Mouse (Mus musculus): ENCODE data around the gene Deup1. TPM values are rescaled to one million over a fixed set of nuclear protein-coding genes. Genes with fewer than 3 reads are reported as not detected.
A peak's percentile ranks its signal among the peaks of the same experiment; 100 is the strongest.

The Deup1 gene
- polyA plus RNA-seq, 1 experiment from 2014 or later = 2.3 TPM

DNA sequence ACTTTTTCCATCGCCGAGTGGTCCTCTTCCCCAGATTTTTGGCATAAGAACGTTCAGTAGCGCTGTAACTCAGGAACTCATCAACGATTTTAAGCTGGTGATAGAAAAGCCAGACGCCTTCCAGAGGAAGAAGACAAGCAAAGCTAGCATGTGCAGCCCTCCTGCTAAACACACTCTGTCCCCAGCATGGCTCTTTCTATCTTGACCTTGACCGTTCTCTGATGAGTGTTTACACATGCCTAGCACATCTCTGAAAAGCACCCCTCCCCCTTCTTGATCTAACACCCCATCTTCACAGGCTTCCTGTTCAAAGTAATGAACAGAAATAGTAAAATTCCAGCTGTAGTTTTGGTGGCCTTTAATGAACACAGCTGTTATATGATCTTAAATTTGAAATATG lies 99.4 kb downstream of the Deup1 start:
- H3K36me3 ChIP-seq = no peaks in the 10 kb centered on the region
- no peak overlapping the region for H3K27ac ChIP-seq (replicated peaks)
- H3K4me3 ChIP-seq = no peak overlapping the region
- H3K4me2 ChIP-seq = no peak overlapping the region
- 88% methylated on average over 7 of the region's 7 CpGs for WGBS
- H3K4me1 ChIP-seq (replicated peaks) = peaks cover 21% of the 10 kb centered on the region
- H3K9me3 ChIP-seq = no peaks in the 10 kb centered on the region
- ATAC-seq (ENCODE audit: low FRiP score, low read depth) = no peak
- no peaks in the 10 kb centered on the region for H3K27me3 ChIP-seq
- H3K9ac ChIP-seq = no peak overlapping the region

DNA sequence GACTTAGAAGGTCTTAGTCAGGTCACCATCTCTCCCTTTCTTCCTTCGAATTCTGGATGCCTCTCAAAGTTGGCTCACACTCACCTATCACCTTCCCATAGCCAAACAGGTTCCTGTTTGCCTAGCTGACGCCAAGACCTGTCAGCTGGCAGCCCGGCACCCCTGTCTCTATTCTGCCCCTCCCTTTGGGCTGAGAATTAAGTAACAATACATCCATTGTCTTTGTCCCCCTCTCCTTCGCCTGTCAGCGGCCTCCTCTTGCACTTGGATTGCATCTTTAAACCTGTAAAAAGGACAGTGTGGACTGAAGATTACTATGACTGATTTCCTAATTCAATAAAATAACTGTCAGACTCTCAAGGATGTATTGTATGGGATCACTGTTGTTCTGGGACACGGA lies 99.9 kb downstream of the Deup1 start:
- 58% methylated on average over 6 of the region's 6 CpGs for WGBS

DNA sequence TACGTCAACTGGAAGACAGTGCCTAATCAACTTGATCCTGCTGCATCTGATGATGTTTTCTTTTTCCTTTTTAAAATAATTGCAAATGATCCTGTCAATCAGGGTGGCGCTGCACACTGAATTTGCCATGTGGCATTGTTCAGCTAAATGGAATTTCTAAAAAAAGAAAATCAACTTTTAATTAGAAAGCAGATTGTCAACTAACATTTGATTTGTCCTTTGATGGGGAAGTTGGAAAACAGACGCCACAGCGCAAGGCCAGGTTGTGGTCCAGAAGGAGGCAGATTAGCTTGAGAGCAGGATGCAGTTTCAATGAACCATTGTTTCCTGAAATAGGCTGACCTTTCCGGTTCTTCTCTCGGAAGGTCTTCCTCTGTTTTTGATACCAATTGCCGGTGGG lies 101.2 kb downstream of the Deup1 start:
- H3K4me1 ChIP-seq (replicated peaks) = peaks cover 22% of the 10 kb centered on the region
- WGBS = 63% methylated on average over 7 of the region's 7 CpGs
- no peaks in the 10 kb centered on the region for H3K9me3 ChIP-seq
- no peak for ATAC-seq (ENCODE audit: low FRiP score, low read depth)
- no peak overlapping the region for H3K9ac ChIP-seq
- no peak overlapping the region for H3K4me3 ChIP-seq
- no peaks in the 10 kb centered on the region for H3K36me3 ChIP-seq
- no peak overlapping the region for H3K4me2 ChIP-seq
- H3K27ac ChIP-seq (replicated peaks) = no peak overlapping the region
- no peaks in the 10 kb centered on the region for H3K27me3 ChIP-seq

More for the DNA sequence above, 99.9 kb downstream of the Deup1 start:
- no peaks in the 10 kb centered on the region for H3K27me3 ChIP-seq
- peaks cover 22% of the 10 kb centered on the region for H3K4me1 ChIP-seq (replicated peaks)
- no peak overlapping the region for H3K9ac ChIP-seq
- no peak overlapping the region for H3K4me3 ChIP-seq
- no peaks in the 10 kb centered on the region for H3K36me3 ChIP-seq
- ATAC-seq (ENCODE audit: low FRiP score, low read depth) = no peak
- H3K9me3 ChIP-seq = no peaks in the 10 kb centered on the region
- no peak overlapping the region for H3K4me2 ChIP-seq
- no peak overlapping the region for H3K27ac ChIP-seq (replicated peaks)

DNA sequence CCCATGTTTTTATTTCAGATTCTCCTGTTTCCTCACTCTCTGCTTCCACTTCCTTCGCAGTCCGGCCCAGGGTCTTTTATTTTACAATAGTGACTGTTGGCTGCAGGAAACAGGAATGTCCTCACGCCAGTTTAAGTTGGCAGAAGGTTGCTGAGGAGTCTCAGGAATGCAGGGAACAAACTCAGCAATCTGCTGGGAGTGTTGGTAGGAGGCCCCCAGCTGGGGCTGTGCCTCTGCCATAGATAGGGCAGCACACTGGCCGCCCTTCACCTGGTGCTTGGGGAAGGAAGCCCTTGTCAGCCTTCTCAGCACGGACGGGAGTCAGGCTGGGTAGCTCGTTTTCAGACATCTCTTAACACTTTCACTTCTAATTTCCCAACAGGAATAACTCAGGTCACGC lies 102.5 kb downstream of the Deup1 start:
- H3K27ac ChIP-seq (replicated peaks) = no peak overlapping the region
- 74% methylated on average over 8 of the region's 8 CpGs for WGBS
- no peak overlapping the region for H3K4me3 ChIP-seq
- H3K4me2 ChIP-seq = no peak overlapping the region
- H3K27me3 ChIP-seq = no peaks in the 10 kb centered on the region
- H3K9me3 ChIP-seq = no peaks in the 10 kb centered on the region
- H3K9ac ChIP-seq = no peak overlapping the region
- ATAC-seq (ENCODE audit: low FRiP score, low read depth) = no peak
- no peaks in the 10 kb centered on the region for H3K36me3 ChIP-seq
- H3K4me1 ChIP-seq (replicated peaks) = peaks cover 22% of the 10 kb centered on the region

DNA sequence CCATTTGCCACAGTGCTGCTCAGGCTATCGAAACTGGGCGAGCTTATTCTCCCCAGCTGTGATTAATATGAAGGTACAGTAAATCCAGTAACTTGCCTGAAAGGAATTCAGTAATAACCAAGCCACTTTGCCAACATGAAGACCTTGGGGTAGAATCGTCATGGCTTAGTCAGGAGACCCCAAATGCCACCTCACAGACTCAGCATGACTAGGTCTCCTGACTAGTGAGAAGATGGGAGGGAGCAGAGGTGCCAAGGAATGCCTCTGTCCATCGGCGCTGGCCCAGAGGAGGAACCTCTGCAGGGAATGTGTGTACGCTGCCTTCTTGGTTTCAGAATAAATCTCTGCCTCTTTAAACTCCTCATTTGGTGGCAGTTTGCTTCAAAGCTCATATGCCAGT lies 104.1 kb downstream of the Deup1 start:
- no peaks in the 10 kb centered on the region for H3K36me3 ChIP-seq
- H3K27me3 ChIP-seq = no peaks in the 10 kb centered on the region
- no peaks in the 10 kb centered on the region for H3K9me3 ChIP-seq
- H3K4me1 ChIP-seq (replicated peaks) = peaks cover 9% of the 10 kb centered on the region; the same call in 1 of the 2 replicates
- H3K9ac ChIP-seq = no peak overlapping the region
- H3K4me3 ChIP-seq = no peak overlapping the region
- H3K27ac ChIP-seq (replicated peaks) = no peak overlapping the region
- no peak for ATAC-seq (ENCODE audit: low FRiP score, low read depth)
- 83% methylated on average over 6 of the region's 6 CpGs for WGBS
- no peak overlapping the region for H3K4me2 ChIP-seq

DNA sequence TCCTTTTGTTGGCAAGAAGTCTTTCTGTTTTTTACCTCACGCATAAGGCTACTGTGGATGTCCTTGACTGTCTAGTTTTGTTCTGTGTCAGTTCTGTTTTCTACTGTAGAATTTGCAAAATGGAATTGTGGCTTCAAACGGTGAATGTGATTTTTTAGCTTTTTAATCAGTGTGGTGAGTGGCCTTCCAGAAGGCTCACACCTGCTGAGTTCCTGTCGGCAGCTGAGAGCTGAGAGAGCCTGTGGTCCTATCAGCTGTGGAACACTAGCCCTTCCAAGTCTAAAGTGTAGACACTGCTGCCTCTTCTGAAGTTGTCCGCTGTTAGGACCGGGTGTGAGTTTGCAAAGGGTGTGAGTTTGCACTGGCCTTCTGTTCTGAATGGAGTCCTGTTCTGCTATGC lies 104.8 kb downstream of the Deup1 start:
- H3K9me3 ChIP-seq = no peaks in the 10 kb centered on the region
- H3K27me3 ChIP-seq = no peaks in the 10 kb centered on the region
- no peak for ATAC-seq (ENCODE audit: low FRiP score, low read depth)
- no peaks in the 10 kb centered on the region for H3K36me3 ChIP-seq
- H3K4me1 ChIP-seq (replicated peaks) = 0 out of 2 replicates have a peak, but pooled peaks cover 8% of the 10 kb centered on the region
- 79% methylated on average over 5 of the region's 5 CpGs for WGBS
- H3K4me2 ChIP-seq = no peak overlapping the region
- H3K27ac ChIP-seq (replicated peaks) = no peak overlapping the region
- no peak overlapping the region for H3K9ac ChIP-seq
- H3K4me3 ChIP-seq = no peak overlapping the region

DNA sequence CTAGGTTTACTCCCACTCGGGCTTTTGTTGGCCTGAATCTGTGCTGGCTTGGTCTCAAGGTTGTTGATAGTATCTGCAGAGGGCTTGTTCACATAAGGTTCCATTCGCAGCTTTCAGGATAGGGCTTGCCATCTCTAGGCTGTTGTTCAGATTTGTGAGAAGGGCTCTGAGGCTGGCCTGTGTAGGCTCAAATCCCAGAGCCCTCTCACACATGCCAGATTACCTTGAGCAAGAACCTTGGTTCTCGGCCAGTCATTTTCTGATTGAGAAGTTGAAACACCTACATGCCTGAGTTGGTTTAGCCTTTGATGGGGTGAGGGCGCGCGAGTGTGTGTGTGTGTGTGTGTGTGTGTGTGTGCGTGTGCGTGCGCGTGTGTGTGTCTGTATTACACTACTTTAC lies 105.4 kb downstream of the Deup1 start:
- Histone ChIP-seq H3K27ac (replicated peaks) (no peak overlapping the region), H3K4me1 (replicated peaks) (0 out of 2 replicates have a peak, but pooled peaks cover 8% of the 10 kb centered on the region), H3K27me3 (no peaks in the 10 kb centered on the region), H3K9me3 (no peaks in the 10 kb centered on the region), H3K4me3 (no peak overlapping the region), H3K36me3 (no peaks in the 10 kb centered on the region), H3K9ac (no peak overlapping the region), H3K4me2 (no peak overlapping the region)
- no peak for ATAC-seq (ENCODE audit: low FRiP score, low read depth)
- WGBS = 91% methylated on average over 10 of the region's 10 CpGs

DNA sequence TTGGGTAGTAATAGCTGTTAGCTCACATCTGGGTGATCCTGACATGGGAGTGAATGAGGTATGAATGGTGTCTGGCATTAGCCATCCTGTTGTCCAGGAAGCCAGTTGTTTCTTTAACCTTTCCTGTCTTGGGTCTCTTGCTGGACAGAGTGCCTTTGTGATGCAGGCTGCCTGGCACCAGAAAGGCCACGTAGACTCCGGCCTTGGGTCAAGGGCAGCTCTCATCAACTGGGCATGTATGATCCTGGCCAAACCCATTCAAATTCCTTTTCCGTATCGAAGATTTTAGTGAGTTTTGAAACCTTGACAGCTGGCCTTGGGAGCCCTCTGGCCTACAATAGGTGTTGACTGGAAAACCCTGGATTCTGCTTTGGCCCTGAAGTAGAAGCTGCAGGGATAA lies 109.8 kb downstream of the Deup1 start:
- Histone ChIP-seq H3K4me3 (no peak overlapping the region), H3K27me3 (no peaks in the 10 kb centered on the region), H3K4me1 (replicated peaks) (no peaks in the 10 kb centered on the region), H3K9ac (no peak overlapping the region), H3K9me3 (no peaks in the 10 kb centered on the region), H3K4me2 (no peak overlapping the region), H3K36me3 (no peaks in the 10 kb centered on the region), H3K27ac (replicated peaks) (no peak overlapping the region)
- ATAC-seq (ENCODE audit: low FRiP score, low read depth) = no peak
- WGBS = 88% methylated on average over 4 of the region's 4 CpGs

DNA sequence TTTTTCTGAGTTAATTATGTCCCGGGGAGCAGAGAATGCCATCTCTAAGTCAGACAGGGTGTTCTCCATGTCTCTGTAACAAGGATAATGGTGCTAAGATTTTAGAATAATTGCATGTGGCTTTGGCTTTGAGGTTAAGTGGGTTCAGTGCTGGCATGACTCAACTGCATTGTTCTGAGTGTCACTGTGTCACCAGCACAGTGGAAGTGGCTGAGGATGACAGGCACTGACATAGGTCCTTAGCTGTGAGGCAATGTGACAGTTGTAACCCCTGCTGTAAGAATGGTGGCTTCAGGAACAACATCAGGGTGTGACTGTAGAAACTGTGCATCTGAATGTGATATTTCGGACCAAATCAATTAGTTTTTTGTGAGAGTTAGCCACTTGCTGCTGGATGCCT lies 111.7 kb downstream of the Deup1 start:
- peaks cover 13% of the 10 kb centered on the region for H3K4me1 ChIP-seq (replicated peaks)
- no peak overlapping the region for H3K27ac ChIP-seq (replicated peaks)
- no peaks in the 10 kb centered on the region for H3K27me3 ChIP-seq
- H3K9ac ChIP-seq = no peak overlapping the region
- ATAC-seq (ENCODE audit: low FRiP score, low read depth) = no peak
- H3K36me3 ChIP-seq = no peaks in the 10 kb centered on the region
- WGBS = 64% methylated on average over 2 of the region's 2 CpGs
- no peak overlapping the region for H3K4me3 ChIP-seq
- no peaks in the 10 kb centered on the region for H3K9me3 ChIP-seq
- no peak overlapping the region for H3K4me2 ChIP-seq

DNA sequence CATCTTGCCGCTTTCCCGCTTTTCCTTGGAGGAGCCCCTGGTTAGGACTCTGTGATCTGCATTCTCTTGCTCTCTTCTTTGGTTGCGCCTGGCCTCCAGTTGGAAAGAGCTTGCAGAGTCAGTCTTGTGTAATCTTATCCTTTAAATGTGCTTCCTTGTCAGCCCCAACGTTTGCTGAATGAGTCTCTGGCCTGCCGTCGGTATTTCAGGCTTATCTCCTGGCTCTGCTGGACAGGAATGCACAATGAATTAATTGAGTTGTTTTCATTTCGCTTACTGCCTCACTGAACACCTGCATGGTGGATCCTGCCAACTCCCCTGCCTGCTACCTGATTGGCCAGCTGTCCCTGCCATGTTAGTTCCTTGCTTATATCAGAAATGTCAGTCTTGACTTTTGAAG lies 114.8 kb downstream of the Deup1 start:
- no peak for ATAC-seq (ENCODE audit: low FRiP score, low read depth)
- whole genome bisulfite sequencing = 54% methylated on average over 7 of the region's 7 CpGs
- H3K27ac ChIP-seq (replicated peaks) = peak overlapping the region; percentile 43; the same call in 1 of the 2 replicates

DNA sequence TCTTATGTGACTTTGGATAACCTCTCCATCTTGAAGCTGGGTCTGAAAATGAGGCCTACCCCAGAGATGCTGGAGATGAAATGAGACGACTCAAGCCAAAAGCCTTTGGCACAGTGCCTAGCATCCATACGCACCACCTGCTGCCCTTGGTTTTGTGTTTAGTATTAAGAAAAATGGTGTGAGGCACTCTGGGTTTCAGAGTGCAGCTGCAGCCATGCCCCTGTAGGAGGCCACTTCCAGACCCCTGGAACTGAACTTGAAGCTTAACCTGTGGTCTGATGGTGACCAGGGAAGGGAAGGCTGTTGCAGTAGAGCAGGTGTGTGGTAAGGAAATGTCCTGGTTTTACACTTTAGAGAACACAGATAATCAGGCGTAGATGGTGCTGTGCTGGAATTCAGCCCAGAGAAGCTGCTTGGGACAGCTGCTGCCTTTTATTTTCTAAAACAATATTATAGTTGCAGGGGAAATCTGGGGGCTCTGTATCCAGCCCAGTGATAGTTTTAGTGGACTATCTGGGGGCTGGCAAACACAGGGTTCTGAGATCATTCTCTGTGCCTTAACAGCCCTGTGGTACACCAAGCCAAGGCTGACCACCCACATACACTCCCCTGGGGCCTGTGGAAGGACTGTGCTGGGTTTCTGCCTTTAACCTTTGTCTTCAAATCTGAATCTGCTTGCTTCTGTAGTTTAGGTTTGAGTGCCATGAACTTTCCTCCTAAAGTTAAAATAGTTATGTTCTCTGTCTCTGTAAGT lies 117.0 kb downstream of the Deup1 start:
- ATAC-seq (ENCODE audit: low FRiP score, low read depth) = peak; percentile 49; the same call in 1 of the 2 replicates
- Histone ChIP-seq H3K4me3 (no peak overlapping the region), H3K27me3 (no peaks in the 10 kb centered on the region), H3K4me2 (no peak overlapping the region), H3K36me3 (no peaks in the 10 kb centered on the region), H3K9ac (no peak overlapping the region), H3K27ac (replicated peaks) (peak overlapping the region; percentile 14; the same call in 1 of the 2 replicates), H3K9me3 (no peaks in the 10 kb centered on the region), H3K4me1 (replicated peaks) (peaks cover 35% of the 10 kb centered on the region)
- 33% methylated on average over 3 of the region's 3 CpGs for WGBS

More for the DNA sequence above, 114.8 kb downstream of the Deup1 start:
- Histone ChIP-seq H3K4me2 (no peak overlapping the region), H3K36me3 (no peaks in the 10 kb centered on the region), H3K9ac (no peak overlapping the region), H3K4me3 (no peak overlapping the region), H3K4me1 (replicated peaks) (peaks cover 31% of the 10 kb centered on the region), H3K27me3 (no peaks in the 10 kb centered on the region), H3K9me3 (no peaks in the 10 kb centered on the region)
